Mouse (Mus musculus): Measurements from ENCODE around the gene Sufu.

Sufu gene

DNA sequence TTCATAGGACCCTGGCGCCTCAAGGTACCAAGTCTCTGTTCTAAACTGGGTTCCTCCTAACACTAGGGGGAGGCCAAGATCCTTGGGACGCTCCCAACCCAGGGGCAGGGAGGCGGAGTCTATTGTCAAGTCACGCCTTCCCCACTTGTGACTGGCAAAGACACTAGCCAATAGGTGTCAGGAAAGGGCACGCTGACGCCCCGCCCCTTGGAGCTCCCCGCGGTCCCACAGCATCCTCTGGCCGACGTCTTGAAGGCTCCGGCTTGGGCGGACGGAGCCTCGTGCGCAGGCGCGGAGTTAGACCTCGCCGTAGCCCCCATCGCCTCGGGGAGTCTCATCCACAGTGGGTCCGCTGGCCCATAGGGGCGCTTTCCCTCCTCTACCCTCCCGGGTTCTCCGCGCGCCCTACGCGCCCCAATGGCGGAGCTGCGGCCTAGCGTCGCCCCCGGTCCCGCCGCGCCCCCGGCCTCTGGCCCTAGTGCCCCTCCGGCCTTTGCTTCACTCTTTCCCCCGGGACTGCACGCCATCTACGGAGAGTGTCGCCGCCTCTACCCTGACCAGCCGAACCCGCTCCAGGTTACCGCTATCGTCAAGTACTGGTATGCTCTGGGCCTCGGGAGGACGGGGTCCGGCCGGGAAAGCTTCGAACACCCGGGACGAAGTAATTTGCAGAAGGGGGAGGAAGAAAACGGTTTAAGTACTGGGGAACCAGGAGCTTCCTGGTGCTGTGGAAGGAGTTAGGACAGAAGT is at the start of gene Sufu:
Gene Sufu (plus strand): TSS at position 211 of the 750 bp plus-strand sequence.
- DNase-seq (ENCODE audit: low read depth, low spot score) = peak; percentile 98

GRCm38 (mm10) chr19:46347146-46347545 is 49.5 kb upstream of the Sufu start:
- no peak for DNase-seq (ENCODE audit: low read depth, low spot score)

GRCm38 (mm10) chr19:46347936-46348668 is 48.6 kb upstream of the Sufu start:
- no peak for DNase-seq (ENCODE audit: low read depth, low spot score)

GRCm38 (mm10) chr19:46348761-46349458 is 47.8 kb upstream of the Sufu start:
- no peak for DNase-seq (ENCODE audit: low read depth, low spot score)

- no peak for DNase-seq (ENCODE audit: low read depth, low spot score)
Measured at GRCm38 (mm10) chr19:46349550-46349949, 47.1 kb upstream of the Sufu start.

GRCm38 (mm10) chr19:46350168-46350932 is 46.3 kb upstream of the Sufu start, which contains the start of gene 2310034G01Rik:
2310034G01Rik (minus strand) TSS chr19:46350302.
- DNase-seq (ENCODE audit: low read depth, low spot score) = no peak

DNA sequence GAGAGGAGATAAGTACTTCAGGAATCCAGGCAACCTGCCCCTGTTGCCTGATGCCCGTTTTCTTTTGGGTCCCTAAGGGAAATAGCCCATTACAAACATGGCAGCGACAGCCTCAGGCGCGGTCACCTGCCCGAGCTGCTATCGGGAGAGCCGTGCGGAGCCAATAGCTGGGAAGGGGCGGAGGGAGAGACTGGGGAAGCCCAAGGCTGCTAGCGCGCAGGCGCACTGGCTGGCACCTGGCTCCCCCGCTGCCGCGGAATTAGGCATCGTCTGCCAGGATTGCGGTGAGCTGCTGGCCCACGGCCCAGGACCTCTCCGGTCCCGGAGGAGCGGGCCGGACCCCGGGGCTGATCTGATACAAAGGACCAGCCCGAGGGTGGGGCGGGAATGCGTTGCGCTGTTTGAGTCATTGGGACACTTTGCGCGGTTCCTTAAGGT is 40.0 kb upstream of the Sufu start:
- DNase-seq (ENCODE audit: low read depth, low spot score) = peak; percentile 68

GRCm38 (mm10) chr19:46357344-46358280 is 39.1 kb upstream of the Sufu start:
- no peak for DNase-seq (ENCODE audit: low read depth, low spot score)

- DNase-seq (ENCODE audit: low read depth, low spot score) = no peak
Measured at GRCm38 (mm10) chr19:46358381-46358780, 38.3 kb upstream of the Sufu start.

- DNase-seq (ENCODE audit: low read depth, low spot score) = no peak
Measured at GRCm38 (mm10) chr19:46362104-46362503, 34.6 kb upstream of the Sufu start.

DNA sequence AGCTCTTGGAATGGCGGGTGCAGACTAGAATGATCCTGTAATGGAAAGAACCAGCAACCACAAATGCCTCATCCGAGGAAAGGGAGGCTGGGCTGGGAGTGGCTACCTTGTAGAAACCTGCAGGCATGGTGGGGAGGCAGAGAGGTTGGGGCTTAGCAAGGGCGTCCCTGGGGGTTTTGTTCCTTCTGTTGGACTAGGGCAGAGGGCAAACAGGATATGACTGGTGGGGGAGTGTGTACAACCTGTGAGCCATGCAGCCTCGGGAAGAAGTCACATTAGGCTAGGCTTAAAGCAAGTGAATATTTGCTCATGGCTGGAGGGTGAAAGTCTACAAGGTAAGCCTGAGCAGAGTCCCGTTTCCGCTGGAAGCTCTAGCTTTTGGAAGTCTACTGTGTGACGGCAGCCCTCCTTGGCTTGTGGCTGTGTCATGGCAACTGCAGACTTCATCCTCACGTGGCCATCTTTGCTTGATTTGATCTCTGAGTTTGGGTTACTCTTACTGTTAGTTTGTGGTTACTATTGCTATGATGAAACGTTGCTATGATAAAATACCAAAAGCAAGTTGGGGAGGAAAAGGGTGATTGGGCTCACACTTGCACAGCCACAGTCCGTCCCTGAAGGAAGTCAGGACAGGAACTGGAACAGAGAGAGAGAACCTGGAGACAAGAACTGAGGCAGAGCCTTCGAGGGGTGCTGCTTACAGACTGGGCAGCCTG is 33.2 kb upstream of the Sufu start:
- no peak for DNase-seq (ENCODE audit: low read depth, low spot score)

DNA sequence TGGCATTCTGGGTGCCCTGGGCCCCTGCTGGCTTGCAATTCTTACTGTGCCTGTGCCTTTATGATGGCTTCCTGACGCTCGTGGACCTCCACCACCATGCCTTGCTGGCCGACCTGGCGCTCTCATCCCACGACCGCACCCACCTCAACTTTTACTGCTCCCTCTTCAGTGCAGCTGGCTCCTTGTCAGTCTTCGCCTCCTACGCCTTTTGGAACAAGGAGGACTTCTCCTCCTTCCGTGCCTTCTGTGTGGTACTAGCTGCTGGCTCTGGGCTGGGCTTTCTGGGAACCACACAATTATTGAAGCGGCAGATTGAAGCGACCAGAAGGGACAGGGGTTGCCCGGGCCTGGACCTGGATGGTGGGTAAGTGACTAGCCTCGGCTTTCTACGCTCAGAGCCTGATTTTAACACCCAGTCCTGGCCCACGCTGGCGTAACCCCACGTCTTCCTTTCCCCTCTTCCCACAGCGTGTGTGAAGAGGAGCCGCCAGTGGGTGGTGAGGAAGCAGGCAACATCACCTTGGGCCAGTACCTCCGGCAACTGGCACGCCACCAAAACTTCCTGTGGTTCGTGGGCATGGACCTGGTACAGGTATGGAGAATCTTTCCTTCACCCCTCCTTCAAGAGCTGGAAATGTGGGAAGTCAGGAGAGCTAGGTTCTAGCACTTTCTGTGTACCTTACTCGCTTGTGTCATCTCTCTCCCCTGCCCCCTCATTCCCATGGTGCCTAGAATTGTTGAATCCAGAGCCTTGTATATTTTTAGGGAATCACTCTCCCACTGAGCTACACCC is 28.7 kb upstream of the Sufu start:
- no peak for DNase-seq (ENCODE audit: low read depth, low spot score)

- no peak for DNase-seq (ENCODE audit: low read depth, low spot score)
Measured at GRCm38 (mm10) chr19:46369204-46369603, 27.5 kb upstream of the Sufu start.

DNA sequence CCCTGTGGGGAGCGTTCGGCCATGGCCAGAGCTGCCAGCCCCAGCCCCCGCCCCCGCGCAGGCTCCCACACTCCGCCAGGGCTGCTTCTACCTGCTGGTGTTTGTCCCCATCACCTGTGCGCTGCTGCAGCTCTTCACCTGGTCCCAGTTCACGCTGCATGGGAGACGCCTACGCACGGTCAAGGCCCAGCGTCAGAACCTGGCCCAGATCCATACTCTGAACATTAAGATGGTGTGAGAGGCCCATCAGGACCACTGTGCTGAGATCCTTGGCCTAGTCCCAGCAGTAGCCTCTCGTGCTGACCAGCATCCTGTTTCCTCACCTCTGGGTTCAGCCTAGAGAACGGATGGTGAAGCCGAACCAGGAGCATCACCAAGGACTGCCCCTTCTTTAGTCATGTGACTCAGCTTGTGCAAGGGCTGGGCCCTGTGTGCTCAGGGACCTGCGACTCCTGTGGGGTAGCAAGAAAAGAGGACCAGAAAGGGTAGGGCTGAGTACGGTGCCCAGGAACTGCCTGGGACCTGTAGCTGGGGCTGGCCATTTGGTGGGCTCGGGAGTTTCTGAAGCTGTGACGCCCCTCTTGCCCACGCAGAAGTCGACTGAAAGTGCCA is 22.1 kb upstream of the Sufu start:
- DNase-seq (ENCODE audit: low read depth, low spot score) = no peak

- DNase-seq (ENCODE audit: low read depth, low spot score) = no peak
Measured at GRCm38 (mm10) chr19:46375489-46375888, 21.2 kb upstream of the Sufu start.

DNA sequence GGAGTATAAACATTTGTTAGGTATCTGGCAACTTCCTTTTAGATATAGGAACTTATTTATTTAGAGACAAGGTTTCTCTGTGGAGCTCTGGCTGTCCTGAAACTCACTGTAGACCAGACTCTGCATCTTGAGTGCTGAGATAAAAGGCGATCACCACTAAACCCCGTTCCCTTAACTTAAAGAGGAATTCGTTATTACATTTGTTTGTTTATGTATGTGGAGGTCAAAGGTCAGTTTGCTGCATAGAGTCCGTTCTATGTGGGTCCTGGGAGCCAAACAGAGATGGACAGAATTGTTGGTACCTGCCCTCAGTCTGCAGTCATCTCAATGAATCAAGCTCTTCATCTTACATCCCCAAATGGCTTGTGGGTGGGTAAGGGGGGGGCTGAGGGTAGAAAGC is 20.8 kb upstream of the Sufu start:
- DNase-seq (ENCODE audit: low read depth, low spot score) = no peak

- no peak for DNase-seq (ENCODE audit: low read depth, low spot score)
Measured at GRCm38 (mm10) chr19:46382275-46382674, 14.4 kb upstream of the Sufu start.

GRCm38 (mm10) chr19:46389872-46390271 is 6.8 kb upstream of the Sufu start:
- no peak for DNase-seq (ENCODE audit: low read depth, low spot score)

DNA sequence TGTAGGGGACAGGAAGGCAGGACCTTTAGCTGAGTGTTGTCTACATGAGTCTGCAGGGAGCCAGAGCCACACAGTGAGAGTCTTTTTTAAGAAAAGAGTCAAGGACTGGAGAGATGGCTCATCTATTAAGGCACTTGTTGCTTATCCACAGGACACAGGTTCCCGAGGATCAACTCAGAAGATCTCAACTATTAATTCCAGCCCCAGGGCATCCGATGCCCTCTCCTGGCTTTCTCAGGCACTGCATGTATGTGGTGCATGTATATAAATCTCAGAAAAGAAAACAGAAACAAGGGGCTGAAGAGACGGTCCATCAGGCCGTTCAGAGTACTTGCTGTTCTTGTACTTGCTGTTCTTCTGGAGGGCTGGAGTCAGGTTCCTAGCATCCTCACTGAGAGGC is 4.7 kb upstream of the Sufu start:
- no peak for DNase-seq (ENCODE audit: low read depth, low spot score)

All from embryo, embryonic 11.5 days (tissue).